ENCODE assay signal across 28 mouse cellular contexts in genomic region chr13:30448895-30449294, GRCm38 (mm10).
A peak's percentile ranks its signal among the peaks of the same experiment; 100 is the strongest.
DNase-seq lines count a peak whose midpoint lies in the region; ATAC-seq lines count a peak whose summit lies in the region.
"Had no signal": no experiment of that assay in that cellular context is flagged by ENCODE, and none has a peak within 500 bp of the region (broad histone marks: within the 10 kb centered on the region; RNA-seq: fewer than 3 reads in every experiment).

No protein-coding gene starts in this region.

- H3K36me3 ChIP-seq in intestine, embryonic 16.5 days (ENCODE audit: control insufficient read depth, insufficient read depth, low read length) = no peaks in the 10 kb centered on the region
- no peaks in the 10 kb centered on the region for H3K36me3 ChIP-seq in intestine, embryonic 15.5 days
- no peaks in the 10 kb centered on the region for H3K36me3 ChIP-seq in kidney, embryonic 16.5 days (ENCODE audit: insufficient read depth, low read length)
- H3K36me3 ChIP-seq in lung, embryonic 15.5 days = no peaks in the 10 kb centered on the region
- H3K36me3 ChIP-seq: embryonic facial prominence, embryonic 10.5 days; embryonic facial prominence, embryonic 13.5 days; forebrain, embryonic 12.5 days; forebrain, embryonic 15.5 days; heart, embryonic 12.5 days; heart, embryonic 15.5 days; hindbrain, embryonic 10.5 days had no signal

- no peak overlapping the region for H3K4me3 ChIP-seq in intestine, embryonic 16.5 days (ENCODE audit: low read length)
- H3K4me3 ChIP-seq in intestine, embryonic 15.5 days (replicated peaks) = no peak overlapping the region
- H3K4me3 ChIP-seq in kidney, embryonic 16.5 days (ENCODE audit: low read length) = no peak overlapping the region
- H3K4me3 ChIP-seq in lung, embryonic 15.5 days = no peak overlapping the region
- H3K4me3 ChIP-seq: embryonic facial prominence, embryonic 10.5 days; embryonic facial prominence, embryonic 13.5 days; erythroblast, embryonic 14.5 days; forebrain, embryonic 12.5 days; forebrain, embryonic 15.5 days; heart, embryonic 12.5 days; heart, embryonic 15.5 days; hindbrain, embryonic 10.5 days had no signal

- H3K4me1 ChIP-seq in intestine, embryonic 16.5 days (ENCODE audit: control insufficient read depth, insufficient read depth, low read length) = no peaks in the 10 kb centered on the region
- no peaks in the 10 kb centered on the region for H3K4me1 ChIP-seq in intestine, embryonic 15.5 days (replicated peaks)
- H3K4me1 ChIP-seq in kidney, embryonic 16.5 days (ENCODE audit: insufficient read depth, low read length) = no peaks in the 10 kb centered on the region
- H3K4me1 ChIP-seq in lung, embryonic 15.5 days = no peaks in the 10 kb centered on the region
- H3K4me1 ChIP-seq: embryonic facial prominence, embryonic 10.5 days; embryonic facial prominence, embryonic 13.5 days; forebrain, embryonic 12.5 days; forebrain, embryonic 15.5 days; heart, embryonic 12.5 days; heart, embryonic 15.5 days; hindbrain, embryonic 10.5 days had no signal

- H3K9me3 ChIP-seq in intestine, embryonic 16.5 days (ENCODE audit: control insufficient read depth, low read length) = no peaks in the 10 kb centered on the region
- H3K9me3 ChIP-seq in intestine, embryonic 15.5 days = no peaks in the 10 kb centered on the region
- H3K9me3 ChIP-seq in kidney, embryonic 16.5 days (ENCODE audit: low read length) = no peaks in the 10 kb centered on the region
- no peaks in the 10 kb centered on the region for H3K9me3 ChIP-seq in lung, embryonic 15.5 days
- H3K9me3 ChIP-seq: embryonic facial prominence, embryonic 10.5 days; embryonic facial prominence, embryonic 13.5 days; forebrain, embryonic 12.5 days; forebrain, embryonic 15.5 days; heart, embryonic 12.5 days; heart, embryonic 15.5 days; hindbrain, embryonic 10.5 days had no signal

- H3K4me2 ChIP-seq in intestine, embryonic 16.5 days (ENCODE audit: low read depth, low read length) = no peak overlapping the region
- no peak overlapping the region for H3K4me2 ChIP-seq in intestine, embryonic 15.5 days (replicated peaks)
- no peak overlapping the region for H3K4me2 ChIP-seq in kidney, embryonic 16.5 days (replicated peaks; ENCODE audit: low read depth, low read length)
- H3K4me2 ChIP-seq in lung, embryonic 15.5 days = no peak overlapping the region
- H3K4me2 ChIP-seq: embryonic facial prominence, embryonic 13.5 days; forebrain, embryonic 12.5 days; forebrain, embryonic 15.5 days; heart, embryonic 12.5 days; heart, embryonic 15.5 days had no signal

- 65% methylated on average over 4 of the region's 4 CpGs for WGBS in intestine, embryonic 16.5 days
- 58% methylated on average over 4 of the region's 4 CpGs for WGBS in intestine, embryonic 15.5 days
- 50% methylated on average over 4 of the region's 4 CpGs for WGBS in kidney, embryonic 16.5 days
- WGBS in lung, embryonic 15.5 days = 74% methylated on average over 4 of the region's 4 CpGs

- H3K27ac ChIP-seq in intestine, embryonic 16.5 days (ENCODE audit: low read length) = no peak overlapping the region
- H3K27ac ChIP-seq in intestine, embryonic 15.5 days = no peak overlapping the region
- no peak overlapping the region for H3K27ac ChIP-seq in kidney, embryonic 16.5 days (ENCODE audit: low read length)
- H3K27ac ChIP-seq in lung, embryonic 15.5 days = no peak overlapping the region
- H3K27ac ChIP-seq: embryonic facial prominence, embryonic 10.5 days; embryonic facial prominence, embryonic 13.5 days; forebrain, embryonic 12.5 days; forebrain, embryonic 15.5 days; heart, embryonic 15.5 days; hindbrain, embryonic 10.5 days had no signal

- no peaks in the 10 kb centered on the region for H3K27me3 ChIP-seq in intestine, embryonic 16.5 days (replicated peaks; ENCODE audit: control insufficient read depth, insufficient read depth, low read length)
- no peaks in the 10 kb centered on the region for H3K27me3 ChIP-seq in intestine, embryonic 15.5 days (replicated peaks)
- H3K27me3 ChIP-seq in kidney, embryonic 16.5 days (ENCODE audit: insufficient read depth, low read length) = no peaks in the 10 kb centered on the region
- no peaks in the 10 kb centered on the region for H3K27me3 ChIP-seq in lung, embryonic 15.5 days
- H3K27me3 ChIP-seq: embryonic facial prominence, embryonic 13.5 days; forebrain, embryonic 12.5 days; forebrain, embryonic 15.5 days; heart, embryonic 12.5 days; heart, embryonic 15.5 days had no signal

- H3K9ac ChIP-seq in intestine, embryonic 16.5 days (ENCODE audit: low read depth, low read length) = no peak overlapping the region
- H3K9ac ChIP-seq in intestine, embryonic 15.5 days = no peak overlapping the region
- no peak overlapping the region for H3K9ac ChIP-seq in kidney, embryonic 16.5 days (replicated peaks; ENCODE audit: low read length)
- H3K9ac ChIP-seq in lung, embryonic 15.5 days = no peak overlapping the region
- H3K9ac ChIP-seq: embryonic facial prominence, embryonic 13.5 days; forebrain, embryonic 12.5 days; forebrain, embryonic 15.5 days; heart, embryonic 12.5 days; heart, embryonic 15.5 days had no signal

- no peak for DNase-seq in kidney, adult 9 months
- DNase-seq in kidney, postnatal 14 days = peak; percentile 9
- no peak for DNase-seq in kidney, postnatal 25 days
- no peak for DNase-seq in lung, postnatal 14 days
- DNase-seq: adrenal gland, adult 8-10 months; adrenal gland, postnatal 25 days; cerebellum, adult 11-12 months; cerebellum, adult 8-10 months; cerebellum, postnatal 10 days; cerebellum, postnatal 36 days; embryo, embryonic 11 days; gastrocnemius, postnatal 25 days; heart, adult 18-20 months; heart, postnatal 10 days; heart, postnatal 36 days had no signal

- peak; percentile 55; the same call in 1 of the 2 replicates for ATAC-seq in intestine, embryonic 16.5 days
- ATAC-seq in intestine, embryonic 15.5 days = no peak
- ATAC-seq in kidney, embryonic 16.5 days (ENCODE audit: low FRiP score, low TSS enrichment) = peak; percentile 65
- 0 out of 2 replicates have a peak, but pooled peaks have one; percentile 27 for ATAC-seq in lung, embryonic 15.5 days (ENCODE audit: borderline replicate concordance, extremely low read depth, low FRiP score, low TSS enrichment)
- ATAC-seq: activated CD4-positive, CD25-positive, alpha-beta regulatory T cell, adult 4 months; forebrain, embryonic 15.5 days had no signal
